Comparison of ENCODE assay signal across 16 mouse cellular contexts in genomic region chr7:29434313-29435035, GRCm38 (mm10).
"Had no signal": no experiment of that assay in that cellular context is flagged by ENCODE, and none has a peak within 500 bp of the region (broad histone marks: within the 10 kb centered on the region; RNA-seq: fewer than 3 reads in every experiment).

No protein-coding gene starts in this region.

- H3K4me3 ChIP-seq: intestine, embryonic 15.5 days; limb, embryonic 12.5 days; limb, embryonic 15.5 days; lung, embryonic 15.5 days; stomach, embryonic 15.5 days had no signal

- DNase-seq: kidney, adult 11 months; kidney, adult 8-10 months; kidney, postnatal 25 days; liver, postnatal 0 days; lung, postnatal 14 days; lung, postnatal 4 days; midbrain, embryonic 14.5 days; right cerebral cortex, postnatal 14 days; right cerebral cortex, postnatal 4 days; thymus, postnatal 25 days had no signal

- ATAC-seq: intestine, embryonic 15.5 days; liver, postnatal 0 days had no signal

- H3K27ac ChIP-seq: intestine, embryonic 15.5 days; limb, embryonic 12.5 days; limb, embryonic 15.5 days; liver, embryonic 14.5 days; lung, embryonic 15.5 days; stomach, embryonic 15.5 days had no signal
